Comparison of ENCODE assay signal across 12 mouse cellular contexts in genomic region chr5:145571922-145572321, GRCm38 (mm10). TPM values are rescaled to one million over a fixed set of nuclear protein-coding genes. Genes with fewer than 3 reads are reported as not detected.
"Had no signal": no experiment of that assay in that cellular context is flagged by ENCODE, and none has a peak within 500 bp of the region (broad histone marks: within the 10 kb centered on the region; RNA-seq: fewer than 3 reads in every experiment).

No protein-coding gene starts in this region.

RNA-seq across cellular contexts. Expression of gene Cyp3a41b, which starts 12.6 kb away (rescaled TPM):
- polyA plus RNA-seq: neural tube, embryonic 13.5 days; neural tube, embryonic 14.5 days; neural tube, embryonic 15.5 days; small intestine, adult 2 months; spleen, adult 2 months; stomach, embryonic 14.5 days; stomach, embryonic 15.5 days; stomach, embryonic 16.5 days; stomach, postnatal 0 days; testis, adult 2 months; thymus, adult 2 months; urinary bladder, adult 2 months had no signal
